In the genomic region with DNA sequence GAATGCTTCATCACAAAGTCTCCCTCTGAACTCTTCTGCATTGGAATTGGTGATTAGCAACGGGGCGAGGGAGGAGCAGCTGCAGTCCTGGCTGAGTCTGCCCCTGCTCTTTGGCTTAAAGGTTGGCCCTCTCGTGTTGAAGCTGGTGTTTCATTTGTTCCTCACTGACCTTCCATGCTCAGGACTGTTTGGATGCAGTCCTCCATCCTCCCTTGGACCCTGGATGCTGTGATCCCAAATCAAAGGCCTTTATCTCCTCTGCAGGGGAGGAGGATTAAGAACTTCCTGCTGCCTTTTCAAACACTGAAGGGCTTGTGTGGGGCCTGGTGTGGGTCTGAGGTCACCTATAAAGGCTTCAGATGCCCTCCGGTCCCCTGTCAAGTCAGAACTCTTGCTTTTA, we compare ENCODE assay signal across 27 mouse cellular contexts. TPM values are rescaled to one million over a fixed set of nuclear protein-coding genes. Genes with fewer than 3 reads are reported as not detected.
A peak's percentile ranks its signal among the peaks of the same experiment; 100 is the strongest.
DNase-seq lines count a peak whose midpoint lies in the region; ATAC-seq lines count a peak whose summit lies in the region.
"Had no signal": no experiment of that assay in that cellular context is flagged by ENCODE, and none has a peak within 500 bp of the region (broad histone marks: within the 10 kb centered on the region; RNA-seq: fewer than 3 reads in every experiment).

No protein-coding gene starts in this region.

- peak; percentile 69 for DNase-seq in embryo, embryonic 10 days (ENCODE audit: low spot score)
- DNase-seq in embryo, embryonic 11 days, result no peak
- no peak for DNase-seq in heart, postnatal 10 days
- peak; percentile 92 for DNase-seq in midbrain, embryonic 11.5 days (ENCODE audit: low spot score, missing footprints)
- DNase-seq in left cerebral cortex, adult 8-10 months (ENCODE audit: low spot score in 2 of 2), result no peak
- DNase-seq: adrenal gland, postnatal 14 days; cerebellum, adult 2 months; cerebellum, postnatal 25 days; gastrocnemius, adult 2 months; heart, postnatal 4 days; kidney, adult 18-20 months; kidney, postnatal 4 days; layer of hippocampus, adult 9-11 months; left cerebral cortex, postnatal 4 days; liver; lung, postnatal 4 days; right cerebral cortex, adult 18-20 months; right cerebral cortex, postnatal 4 days; thymus, postnatal 25 days had no signal

- no peaks in the 10 kb centered on the region for H3K9me3 ChIP-seq in heart, embryonic 12.5 days (replicated peaks)
- H3K9me3 ChIP-seq in midbrain, embryonic 11.5 days (ENCODE audit: control insufficient read depth, low read length), result no peaks in the 10 kb centered on the region
- no peaks in the 10 kb centered on the region for H3K9me3 ChIP-seq in midbrain, embryonic 16.5 days (replicated peaks; ENCODE audit: control insufficient read depth, low read length, poor library complexity, severe bottlenecking)
- H3K9me3 ChIP-seq: liver, embryonic 15.5 days; lung, embryonic 15.5 days; neural tube, embryonic 15.5 days had no signal

- intact Hi-C loops in heart, postnatal 10 days (cut with DNase I), result no loop called here

- no peaks in the 10 kb centered on the region for H3K27me3 ChIP-seq in heart, embryonic 12.5 days (replicated peaks)
- no peaks in the 10 kb centered on the region for H3K27me3 ChIP-seq in midbrain, embryonic 11.5 days (ENCODE audit: control insufficient read depth, insufficient read depth, low read length)
- no peaks in the 10 kb centered on the region for H3K27me3 ChIP-seq in midbrain, embryonic 16.5 days (ENCODE audit: control insufficient read depth, insufficient read depth, low read depth, low read length)
- H3K27me3 ChIP-seq: liver, embryonic 15.5 days; lung, embryonic 15.5 days; neural tube, embryonic 15.5 days had no signal

- H3K9ac ChIP-seq in heart, embryonic 12.5 days, result no peak overlapping the region
- H3K9ac ChIP-seq in midbrain, embryonic 11.5 days (ENCODE audit: low read length), result no peak overlapping the region
- H3K9ac ChIP-seq in midbrain, embryonic 16.5 days (ENCODE audit: low read depth, low read length), result no peak overlapping the region
- H3K9ac ChIP-seq: liver, embryonic 15.5 days; lung, embryonic 15.5 days; neural tube, embryonic 15.5 days had no signal

- H3K4me3 ChIP-seq in heart, embryonic 12.5 days, result no peak overlapping the region
- no peak overlapping the region for H3K4me3 ChIP-seq in midbrain, embryonic 11.5 days (ENCODE audit: low read depth, low read length)
- H3K4me3 ChIP-seq in midbrain, embryonic 16.5 days (ENCODE audit: low read depth, low read length), result no peak overlapping the region
- H3K4me3 ChIP-seq: gastrocnemius, adult 2 months; left cerebral cortex, adult 2 months; liver, embryonic 15.5 days; lung, embryonic 15.5 days; neural tube, embryonic 15.5 days had no signal

- H3K4me2 ChIP-seq in heart, embryonic 12.5 days, result no peak overlapping the region
- no peak overlapping the region for H3K4me2 ChIP-seq in midbrain, embryonic 11.5 days
- no peak overlapping the region for H3K4me2 ChIP-seq in midbrain, embryonic 16.5 days (ENCODE audit: low read length)
- H3K4me2 ChIP-seq: liver, embryonic 15.5 days; lung, embryonic 15.5 days; neural tube, embryonic 15.5 days had no signal

- H3K27ac ChIP-seq in heart, embryonic 12.5 days (ENCODE audit: poor library complexity, severe bottlenecking), result peak overlapping the region; percentile 24; the same call in 1 of the 2 replicates
- H3K27ac ChIP-seq in midbrain, embryonic 11.5 days (ENCODE audit: low read depth, low read length), result peak overlapping the region; percentile 5; the same call in 1 of the 2 replicates
- no peak overlapping the region for H3K27ac ChIP-seq in midbrain, embryonic 16.5 days (ENCODE audit: low read length)
- H3K27ac ChIP-seq: gastrocnemius, adult 2 months; left cerebral cortex, adult 2 months; liver, embryonic 15.5 days; lung, embryonic 15.5 days; neural tube, embryonic 15.5 days had no signal

- no peaks in the 10 kb centered on the region for H3K36me3 ChIP-seq in heart, embryonic 12.5 days
- no peaks in the 10 kb centered on the region for H3K36me3 ChIP-seq in midbrain, embryonic 11.5 days (ENCODE audit: control insufficient read depth, insufficient read depth, low read length)
- no peaks in the 10 kb centered on the region for H3K36me3 ChIP-seq in midbrain, embryonic 16.5 days (ENCODE audit: control insufficient read depth, insufficient read depth, low read length)
- H3K36me3 ChIP-seq: liver, embryonic 15.5 days; lung, embryonic 15.5 days; neural tube, embryonic 15.5 days had no signal

- H3K4me1 ChIP-seq in heart, embryonic 12.5 days (replicated peaks), result peaks cover 41% of the 10 kb centered on the region
- H3K4me1 ChIP-seq in midbrain, embryonic 11.5 days (ENCODE audit: control insufficient read depth, insufficient read depth, low read length), result peaks cover 29% of the 10 kb centered on the region
- peaks cover 9% of the 10 kb centered on the region for H3K4me1 ChIP-seq in midbrain, embryonic 16.5 days (ENCODE audit: control insufficient read depth, insufficient read depth, low read length)
- H3K4me1 ChIP-seq: liver, embryonic 15.5 days had no signal

- 18% methylated on average over 4 of the region's 4 CpGs for WGBS in heart, embryonic 12.5 days
- 5% methylated on average over 4 of the region's 4 CpGs for WGBS in midbrain, embryonic 11.5 days
- WGBS in midbrain, embryonic 16.5 days, result 7% methylated on average over 4 of the region's 4 CpGs

- no peak for ATAC-seq in heart, embryonic 12.5 days (ENCODE audit: insufficient number of reproducible peaks, low FRiP score)
- ATAC-seq in midbrain, embryonic 11.5 days (ENCODE audit: low FRiP score), result peak; percentile 55
- ATAC-seq in midbrain, embryonic 16.5 days, result no peak
- ATAC-seq: inflammation-experienced regulatory T-cells, adult 6 months had no signal

RNA-seq across cellular contexts. Expression of gene Prtg, which starts 18.8 kb away (rescaled TPM):
- 2.2 and 2.7 TPM in 2 replicates for polyA plus RNA-seq in heart, embryonic 12.5 days (2016; fragmentation: Nextera tagmentation; extraction: Ambion mirVana)
- total RNA-seq in heart, postnatal 10 days (2021), result under 1 TPM; 0.22 TPM
- 5.1 and 6.2 TPM in 2 replicates for polyA plus RNA-seq in midbrain, embryonic 11.5 days (2014; fragmentation: Nextera tagmentation; extraction: Ambion mirVana)
- polyA plus RNA-seq in midbrain, embryonic 16.5 days (2015; fragmentation: Nextera tagmentation; extraction: Ambion mirVana), result 0.41 and 0.56 TPM in 2 replicates
- total RNA-seq in left cerebral cortex, adult 8-10 months (2022), result 1 to 10 TPM; 1.7 to 2.6 (median 1.9) TPM
- total RNA-seq: megakaryocyte-erythroid progenitor cell, adult 5-6 weeks had no signal

Comparison
In these comparisons a context has a peak if more than half of its experiments do, and no peak if none do; other contexts are left out.
1. DNase-seq: peak in embryo, embryonic 10 days (single experiment) and midbrain, embryonic 11.5 days (single experiment); none in embryo, embryonic 11 days (single experiment), heart, postnatal 10 days (0 of 2) and left cerebral cortex, adult 8-10 months (0 of 2).